Mouse (Mus musculus) hindbrain, postnatal 0 days (tissue): ENCODE results near the gene Myom1. TPM values are rescaled to one million over a fixed set of nuclear protein-coding genes. Genes with fewer than 3 reads are reported as not detected.
A peak's percentile ranks its signal among the peaks of the same experiment; 100 is the strongest.

Experiments
- ATAC-seq: fragments of 200-750 bp; cut with Nextera tagmentation; 2 replicates; pipeline ENCODE4 v1.8.0; 2017; ENCODE audit warnings: mild to moderate bottlenecking, moderate TSS enrichment, moderate library complexity
- DNase-seq: peaks from one replicate; pipeline ENCODE4 v3.0.0-alpha.2; 2015; ENCODE audit warnings: low spot score
- H3K27ac ChIP-seq: fragments of 300-500 bp; sonication (generic); 2 replicates; pipeline ENCODE4 v1.5.1; 2014; ENCODE audit warnings: mild to moderate bottlenecking
- H3K27me3 ChIP-seq: fragments of 300-500 bp; sonication (generic); 2 replicates; pipeline ENCODE4 v1.6.1; 2014; ENCODE audit warnings: low read length, mixed read lengths; ENCODE audit not compliant: insufficient read depth
- H3K36me3 ChIP-seq: fragments of 300-500 bp; sonication (generic); 2 replicates; pipeline ENCODE4 v1.6.1; 2014; ENCODE audit warnings: low read length, mixed read lengths; ENCODE audit not compliant: insufficient read depth
- H3K4me1 ChIP-seq: fragments of 300-500 bp; sonication (generic); 2 replicates; pipeline ENCODE4 v1.6.1; 2014; ENCODE audit warnings: antibody characterized with exemption, low read length, mixed read lengths; ENCODE audit not compliant: insufficient read depth
- H3K4me2 ChIP-seq: fragments of 300-500 bp; sonication (generic); 2 replicates; pipeline ENCODE4 v1.6.1; 2014; ENCODE audit warnings: low read depth, mild to moderate bottlenecking, low read length, moderate library complexity, mixed read lengths
- H3K4me3 ChIP-seq: fragments of 300-500 bp; sonication (generic); 2 replicates; pipeline ENCODE4 v1.5.1; 2014; ENCODE audit warnings: low read length
- H3K9ac ChIP-seq: fragments of 300-500 bp; sonication (generic); replicated peaks from 2 replicates; pipeline ENCODE4 v1.6.1; 2014; ENCODE audit warnings: mild to moderate bottlenecking, low read length, moderate library complexity, mixed read lengths
- H3K9me3 ChIP-seq: fragments of 300-500 bp; sonication (generic); 2 replicates; pipeline ENCODE4 v1.6.1; 2016; ENCODE audit warnings: low read length, mixed read lengths
- CTCF ChIP-seq: IDR thresholded peaks from 2 replicates; pipeline ENCODE4 v1.5.1; 2016; ENCODE audit warnings: antibody characterized with exemption, control low read depth, low read depth
- WGBS: fragments of 180-500 bp; shearing (Covaris S2); extraction: QIAGEN DNeasy Blood & Tissue Kit; methylation state at CpG from one replicate; pipeline ENCODE4 v1.1.7; 2014; 5-methylcytosine and 5-hydroxymethylcytosine counted together
- polyA plus RNA-seq: library from polyadenylated mRNA; unstranded; fragments of >200 nt; fragmentation: Nextera tagmentation; extraction: Ambion mirVana; gene quantifications from 2 replicates; pipeline ENCODE4 v1.2.1, GENCODE M21; 2015
- total RNA-seq: library from RNA; depleted of rRNA; stranded (reverse); fragments of >200 nt; gene quantifications from 2 replicates; pipeline ENCODE4 v1.2.3, GENCODE M21; 2014

Gene Myom1
- total and polyA plus RNA-seq, 2 experiments from 2014 or later = 0.90 to 1.7 TPM

- Histone ChIP-seq H3K36me3 (no peaks in the 10 kb centered on the region), H3K27me3 (no peaks in the 10 kb centered on the region), H3K9me3 (no peaks in the 10 kb centered on the region), H3K4me2 (no peak overlapping the region), H3K4me1 (no peaks in the 10 kb centered on the region), H3K4me3 (no peak overlapping the region), H3K27ac (no peak overlapping the region), H3K9ac (no peak overlapping the region)
- WGBS = 88% methylated on average over 7 of the region's 7 CpGs
- ATAC-seq (no peak), DNase-seq (no peak)
- no peak for TF ChIP-seq CTCF
Measured at GRCm38 (mm10) chr17:71037188-71037587, 34.8 kb downstream of the Myom1 start.

DNA sequence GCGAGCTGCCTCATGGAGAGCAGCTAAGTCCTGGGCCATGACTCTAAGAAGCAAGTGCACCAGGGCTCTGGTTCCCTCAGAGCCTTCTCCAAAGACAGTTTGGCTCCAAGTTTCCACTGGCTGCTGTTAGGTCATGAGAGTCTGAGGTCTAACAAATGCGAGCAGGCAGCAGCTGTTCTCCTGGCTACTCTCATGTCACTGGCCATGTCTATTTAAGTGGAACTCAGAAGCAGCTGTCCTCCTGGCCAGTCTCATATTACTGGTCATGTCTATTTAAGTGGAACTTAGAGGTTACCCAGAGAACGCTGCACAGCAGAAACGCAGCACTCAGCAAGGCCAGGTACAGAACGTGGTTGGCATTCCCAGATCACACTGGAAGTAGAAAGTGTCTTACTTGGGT is 36.4 kb downstream of the Myom1 start:
- H3K9ac ChIP-seq = no peak overlapping the region
- 66% methylated on average over 5 of the region's 5 CpGs for WGBS
- no peak overlapping the region for H3K4me2 ChIP-seq
- H3K36me3 ChIP-seq = no peaks in the 10 kb centered on the region
- H3K4me3 ChIP-seq = no peak overlapping the region
- DNase-seq = peak; percentile 12
- no peaks in the 10 kb centered on the region for H3K27me3 ChIP-seq
- H3K4me1 ChIP-seq = no peaks in the 10 kb centered on the region
- TF ChIP-seq CTCF = no peak
- ATAC-seq = no peak
- no peaks in the 10 kb centered on the region for H3K9me3 ChIP-seq
- H3K27ac ChIP-seq = no peak overlapping the region

- no peak overlapping the region for H3K9ac ChIP-seq
- H3K4me1 ChIP-seq = no peaks in the 10 kb centered on the region
- H3K27me3 ChIP-seq = no peaks in the 10 kb centered on the region
- H3K27ac ChIP-seq = no peak overlapping the region
- H3K9me3 ChIP-seq = no peaks in the 10 kb centered on the region
- 29% methylated on average over 12 of the region's 12 CpGs for WGBS
- H3K36me3 ChIP-seq = no peaks in the 10 kb centered on the region
- ATAC-seq = no peak
- no peak overlapping the region for H3K4me3 ChIP-seq
- no peak for TF ChIP-seq CTCF
- H3K4me2 ChIP-seq = no peak overlapping the region
- no peak for DNase-seq
Measured at GRCm38 (mm10) chr17:71039851-71040581, 37.6 kb downstream of the Myom1 start.

GRCm38 (mm10) chr17:71040582-71040880 is 38.1 kb downstream of the Myom1 start:
- 77% methylated on average over 5 of the region's 5 CpGs for WGBS
- no peak for ATAC-seq
- no peak overlapping the region for H3K4me3 ChIP-seq
- H3K36me3 ChIP-seq = no peaks in the 10 kb centered on the region
- no peak overlapping the region for H3K27ac ChIP-seq
- H3K27me3 ChIP-seq = no peaks in the 10 kb centered on the region
- no peak overlapping the region for H3K4me2 ChIP-seq
- H3K9me3 ChIP-seq = no peaks in the 10 kb centered on the region
- H3K4me1 ChIP-seq = no peaks in the 10 kb centered on the region
- H3K9ac ChIP-seq = no peak overlapping the region
- TF ChIP-seq CTCF = no peak
- DNase-seq = no peak

DNA sequence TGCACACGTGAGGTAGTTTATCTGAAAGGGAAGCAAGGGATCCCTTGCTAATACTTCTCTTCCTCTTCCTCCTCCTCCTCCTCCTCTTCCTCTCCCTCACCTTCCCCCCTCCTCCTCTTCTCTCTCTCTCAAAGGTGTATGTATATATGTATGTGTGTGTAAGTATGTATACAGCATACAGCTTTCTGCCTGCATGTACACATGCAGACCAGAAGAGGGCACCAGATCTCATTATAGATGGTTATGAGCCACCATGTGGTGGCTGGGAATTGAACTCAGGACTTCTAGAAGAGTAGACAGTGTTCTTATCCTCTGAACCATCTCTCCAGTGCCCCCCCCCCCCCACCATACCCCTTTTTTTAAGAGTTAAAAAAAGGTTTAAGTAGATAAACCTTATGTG is 40.2 kb downstream of the Myom1 start:
- Histone ChIP-seq H3K9me3 (no peaks in the 10 kb centered on the region), H3K9ac (no peak overlapping the region), H3K36me3 (no peaks in the 10 kb centered on the region), H3K27ac (no peak overlapping the region), H3K4me3 (no peak overlapping the region), H3K27me3 (no peaks in the 10 kb centered on the region), H3K4me2 (no peak overlapping the region), H3K4me1 (no peaks in the 10 kb centered on the region)
- WGBS = 90% methylated on average over 1 of the region's 1 CpGs
- peak; percentile 38 for TF ChIP-seq CTCF
- DNase-seq (no peak), ATAC-seq (no peak)

DNA sequence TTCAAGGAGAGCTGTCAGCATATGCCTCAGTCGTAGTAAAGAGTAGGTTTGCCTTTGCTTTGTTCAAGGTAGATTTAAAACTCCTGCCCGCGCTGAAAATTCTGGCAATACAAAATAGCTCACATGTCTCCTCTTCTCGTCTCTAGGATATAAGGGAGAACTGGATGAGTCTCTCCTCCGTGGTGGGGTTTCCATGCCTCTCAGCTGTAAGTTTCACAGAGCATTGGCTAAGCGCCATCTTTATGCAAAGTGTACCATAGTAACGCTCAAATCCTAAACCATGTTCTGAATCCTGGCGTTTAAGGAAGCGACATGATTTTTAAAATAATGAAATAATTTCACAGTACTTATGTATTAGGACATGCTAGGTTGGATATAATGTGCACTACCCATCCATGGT is 43.2 kb downstream of the Myom1 start:
- H3K27ac ChIP-seq = no peak overlapping the region
- no peak for TF ChIP-seq CTCF
- ATAC-seq (no peak), DNase-seq (no peak)
- WGBS = 62% methylated on average over 9 of the region's 9 CpGs
- H3K9ac ChIP-seq = no peak overlapping the region
- no peaks in the 10 kb centered on the region for H3K36me3 ChIP-seq
- no peak overlapping the region for H3K4me2 ChIP-seq
- no peak overlapping the region for H3K4me3 ChIP-seq
- H3K27me3 ChIP-seq = no peaks in the 10 kb centered on the region
- no peaks in the 10 kb centered on the region for H3K9me3 ChIP-seq
- H3K4me1 ChIP-seq = no peaks in the 10 kb centered on the region

- no peak for ATAC-seq
- 67% methylated on average over 4 of the region's 4 CpGs for WGBS
- no peak overlapping the region for H3K4me2 ChIP-seq
- no peaks in the 10 kb centered on the region for H3K4me1 ChIP-seq
- H3K27me3 ChIP-seq = no peaks in the 10 kb centered on the region
- H3K27ac ChIP-seq = no peak overlapping the region
- H3K9ac ChIP-seq = no peak overlapping the region
- H3K9me3 ChIP-seq = no peaks in the 10 kb centered on the region
- DNase-seq = no peak
- no peak overlapping the region for H3K4me3 ChIP-seq
- no peak for TF ChIP-seq CTCF
- no peaks in the 10 kb centered on the region for H3K36me3 ChIP-seq
Measured at GRCm38 (mm10) chr17:71046856-71047255, 44.4 kb downstream of the Myom1 start.
